Mouse (Mus musculus) midbrain, embryonic 13.5 days (tissue): ENCODE results near the gene Popdc2. TPM values are rescaled to one million over a fixed set of nuclear protein-coding genes. Genes with fewer than 3 reads are reported as not detected.

Experiments
- ATAC-seq: fragments of 200-750 bp; cut with Nextera tagmentation; 2 replicates; pipeline ENCODE4 v1.8.0; 2017; ENCODE audit warnings: mild to moderate bottlenecking, moderate TSS enrichment, moderate library complexity
- H3K27ac ChIP-seq: fragments of 300-500 bp; sonication (generic); 2 replicates; pipeline ENCODE4 v1.5.1; 2015; ENCODE audit warnings: inconsistent platforms, mild to moderate bottlenecking, moderate library complexity
- H3K27me3 ChIP-seq: fragments of 300-500 bp; sonication (generic); 2 replicates; pipeline ENCODE4 v1.6.1; 2015; ENCODE audit warnings: mild to moderate bottlenecking, inconsistent platforms
- H3K36me3 ChIP-seq: fragments of 300-500 bp; sonication (generic); 2 replicates; pipeline ENCODE4 v1.6.1; 2015; ENCODE audit warnings: mild to moderate bottlenecking, inconsistent platforms
- H3K4me1 ChIP-seq: fragments of 300-500 bp; sonication (generic); replicated peaks from 2 replicates; pipeline ENCODE4 v1.6.1; 2015; ENCODE audit warnings: inconsistent platforms
- H3K4me2 ChIP-seq: fragments of 300-500 bp; sonication (generic); replicated peaks from 2 replicates; pipeline ENCODE4 v1.6.1; 2015; ENCODE audit warnings: moderate library complexity, mild to moderate bottlenecking, inconsistent platforms
- H3K4me3 ChIP-seq: fragments of 300-500 bp; sonication (generic); replicated peaks from 2 replicates; pipeline ENCODE4 v1.5.1; 2015; ENCODE audit warnings: mild to moderate bottlenecking, inconsistent platforms
- H3K9ac ChIP-seq: fragments of 300-500 bp; sonication (generic); replicated peaks from 2 replicates; pipeline ENCODE4 v1.6.1; 2015; ENCODE audit warnings: mild to moderate bottlenecking, inconsistent platforms
- H3K9me3 ChIP-seq: fragments of 300-500 bp; sonication (generic); 2 replicates; pipeline ENCODE4 v1.6.1; 2016; ENCODE audit warnings: mild to moderate bottlenecking, inconsistent platforms
- WGBS: fragments of 180-500 bp; shearing (Covaris S2); methylation state at CpG from one replicate; pipeline ENCODE4 v1.1.7; 2015; 5-methylcytosine and 5-hydroxymethylcytosine counted together
- polyA plus RNA-seq: library from polyadenylated mRNA; unstranded; fragments of >200 nt; fragmentation: Nextera tagmentation; extraction: Ambion mirVana; gene quantifications from 2 replicates; pipeline ENCODE4 v1.2.1, GENCODE M21; 2015

Popdc2 gene
- polyA plus RNA-seq, 1 experiment from 2014 or later = 0.51 TPM

- H3K36me3 ChIP-seq = no peaks in the 10 kb centered on the region
- H3K4me2 ChIP-seq = no peak overlapping the region
- no peaks in the 10 kb centered on the region for H3K27me3 ChIP-seq
- H3K27ac ChIP-seq = no peak overlapping the region
- no peak for ATAC-seq
- H3K4me3 ChIP-seq = no peak overlapping the region
- H3K9ac ChIP-seq = no peak overlapping the region
- WGBS = 64% methylated on average over 3 of the region's 3 CpGs
- peaks cover 14% of the 10 kb centered on the region for H3K4me1 ChIP-seq
- no peaks in the 10 kb centered on the region for H3K9me3 ChIP-seq
Measured at GRCm38 (mm10) chr16:38379493-38379892, 17.5 kb downstream of the Popdc2 start.

DNA sequence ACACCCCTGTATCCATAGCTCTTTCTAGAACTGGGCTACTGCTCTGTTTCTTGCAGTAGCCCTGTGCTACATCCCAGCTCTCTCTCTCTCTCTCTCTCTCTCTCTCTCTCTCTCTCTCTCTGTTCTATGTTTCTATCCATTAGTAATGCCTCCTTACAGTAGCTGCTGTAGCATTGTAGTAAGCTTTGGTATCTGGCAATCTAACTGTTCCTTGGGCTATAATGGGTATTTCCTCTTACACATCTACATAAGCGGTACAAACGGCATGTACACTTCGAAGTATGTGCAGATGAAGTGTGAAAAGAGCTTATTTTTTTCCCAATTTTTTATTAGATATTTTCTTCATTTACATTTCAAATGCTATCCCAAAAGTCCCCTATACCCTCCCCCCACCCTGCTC, 17.9 kb downstream of the Popdc2 start:
- no peaks in the 10 kb centered on the region for H3K27me3 ChIP-seq
- no peak overlapping the region for H3K4me2 ChIP-seq
- H3K4me3 ChIP-seq = no peak overlapping the region
- H3K36me3 ChIP-seq = no peaks in the 10 kb centered on the region
- no peaks in the 10 kb centered on the region for H3K9me3 ChIP-seq
- WGBS = 91% methylated on average over 3 of the region's 3 CpGs
- ATAC-seq = no peak
- H3K4me1 ChIP-seq = peaks cover 14% of the 10 kb centered on the region
- H3K9ac ChIP-seq = no peak overlapping the region
- H3K27ac ChIP-seq = no peak overlapping the region

GRCm38 (mm10) chr16:38383683-38384082, 21.7 kb downstream of the Popdc2 start:
- ATAC-seq = no peak
- no peak overlapping the region for H3K9ac ChIP-seq
- H3K4me1 ChIP-seq = no peaks in the 10 kb centered on the region
- H3K4me3 ChIP-seq = no peak overlapping the region
- H3K4me2 ChIP-seq = no peak overlapping the region
- H3K27me3 ChIP-seq = no peaks in the 10 kb centered on the region
- no peaks in the 10 kb centered on the region for H3K9me3 ChIP-seq
- 82% methylated on average over 2 of the region's 2 CpGs for WGBS
- no peak overlapping the region for H3K27ac ChIP-seq
- no peaks in the 10 kb centered on the region for H3K36me3 ChIP-seq

GRCm38 (mm10) chr16:38385184-38385634, 23.2 kb downstream of the Popdc2 start:
- 89% methylated on average over 6 of the region's 6 CpGs for WGBS
- no peak overlapping the region for H3K4me2 ChIP-seq
- no peaks in the 10 kb centered on the region for H3K9me3 ChIP-seq
- no peak overlapping the region for H3K4me3 ChIP-seq
- no peaks in the 10 kb centered on the region for H3K4me1 ChIP-seq
- no peaks in the 10 kb centered on the region for H3K36me3 ChIP-seq
- ATAC-seq = no peak
- no peaks in the 10 kb centered on the region for H3K27me3 ChIP-seq
- no peak overlapping the region for H3K9ac ChIP-seq
- no peak overlapping the region for H3K27ac ChIP-seq

DNA sequence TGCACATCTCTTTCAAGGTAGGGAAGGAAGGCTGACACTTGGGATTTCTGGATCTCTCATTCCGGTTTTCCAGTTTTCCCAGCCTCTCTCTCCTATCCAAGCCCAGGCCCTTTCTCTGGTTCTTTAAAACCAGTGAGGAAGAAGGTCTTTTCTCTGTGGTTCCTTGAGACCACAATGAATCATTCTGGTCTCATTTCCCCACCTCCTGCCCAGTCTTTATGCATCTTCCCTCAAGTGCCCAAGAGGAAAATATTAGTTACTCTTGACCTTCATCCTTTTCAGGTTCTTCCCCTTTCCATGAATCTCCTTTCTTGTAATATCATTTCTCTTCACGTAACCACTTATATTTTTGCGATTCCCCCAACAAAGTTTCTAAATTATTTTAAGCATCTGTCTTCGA, 23.7 kb downstream of the Popdc2 start:
- Histone ChIP-seq H3K36me3 (no peaks in the 10 kb centered on the region), H3K9ac (no peak overlapping the region), H3K27me3 (no peaks in the 10 kb centered on the region), H3K4me3 (no peak overlapping the region), H3K4me2 (no peak overlapping the region), H3K9me3 (no peaks in the 10 kb centered on the region), H3K4me1 (no peaks in the 10 kb centered on the region), H3K27ac (no peak overlapping the region)
- WGBS = 96% methylated on average over 4 of the region's 4 CpGs
- no peak for ATAC-seq

DNA sequence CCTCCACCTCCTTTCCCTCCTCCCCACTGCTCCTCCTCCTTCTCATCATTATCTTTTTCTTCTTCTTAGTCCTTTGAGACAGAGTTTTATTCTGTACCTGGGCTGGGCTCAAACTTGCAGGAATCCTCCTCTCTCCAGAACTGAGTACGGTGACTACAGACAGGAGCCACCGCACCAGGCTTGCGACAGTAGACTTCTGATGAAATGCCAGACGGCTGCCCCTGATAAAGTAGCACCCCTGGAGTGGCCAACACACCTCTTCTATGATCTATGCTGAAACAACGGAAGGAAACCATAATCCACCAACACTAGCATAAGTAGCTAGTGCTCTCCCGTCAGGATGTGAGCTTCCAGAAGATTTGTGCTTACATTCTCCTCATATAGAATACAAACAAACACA, 25.4 kb downstream of the Popdc2 start:
- Histone ChIP-seq H3K27ac (no peak overlapping the region), H3K27me3 (no peaks in the 10 kb centered on the region), H3K4me1 (no peaks in the 10 kb centered on the region), H3K9ac (no peak overlapping the region), H3K9me3 (no peaks in the 10 kb centered on the region), H3K4me2 (no peak overlapping the region), H3K4me3 (no peak overlapping the region), H3K36me3 (no peaks in the 10 kb centered on the region)
- 89% methylated on average over 6 of the region's 6 CpGs for WGBS
- ATAC-seq = no peak

- H3K27me3 ChIP-seq = no peaks in the 10 kb centered on the region
- no peak overlapping the region for H3K4me3 ChIP-seq
- no peaks in the 10 kb centered on the region for H3K36me3 ChIP-seq
- H3K27ac ChIP-seq = no peak overlapping the region
- no peak overlapping the region for H3K4me2 ChIP-seq
- no peaks in the 10 kb centered on the region for H3K4me1 ChIP-seq
- no peak for ATAC-seq
- no peak overlapping the region for H3K9ac ChIP-seq
- WGBS = 79% methylated on average over 6 of the region's 6 CpGs
- no peaks in the 10 kb centered on the region for H3K9me3 ChIP-seq
Measured at GRCm38 (mm10) chr16:38388757-38389156, 26.7 kb downstream of the Popdc2 start.

GRCm38 (mm10) chr16:38389284-38389893, 27.4 kb downstream of the Popdc2 start:
- WGBS = 82% methylated on average over 8 of the region's 8 CpGs
- ATAC-seq = no peak

DNA sequence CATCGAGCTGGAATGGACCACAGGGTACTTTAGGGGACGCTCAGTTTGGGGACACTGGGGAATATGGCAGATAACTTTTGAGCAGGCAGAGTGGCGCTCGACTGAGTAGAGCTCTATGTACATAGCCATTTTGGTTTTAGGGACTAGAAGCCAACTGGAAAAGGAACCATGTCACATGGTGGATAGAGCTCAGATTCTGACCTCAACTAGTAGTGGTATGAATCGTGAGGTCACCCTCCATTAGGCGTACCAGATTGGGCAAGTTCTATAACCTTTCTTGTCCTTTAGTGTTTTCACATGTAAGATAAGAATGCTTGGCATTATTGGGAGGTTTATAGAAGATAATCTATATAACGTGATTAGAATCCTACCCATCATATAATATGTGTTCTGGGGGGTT, 28.3 kb downstream of the Popdc2 start:
- H3K27me3 ChIP-seq = no peaks in the 10 kb centered on the region
- ATAC-seq = no peak
- 93% methylated on average over 7 of the region's 7 CpGs for WGBS

More at GRCm38 (mm10) chr16:38389284-38389893, 27.4 kb downstream of the Popdc2 start:
- H3K36me3 ChIP-seq = no peaks in the 10 kb centered on the region
- H3K27ac ChIP-seq = no peak overlapping the region
- H3K9me3 ChIP-seq = no peaks in the 10 kb centered on the region
- no peak overlapping the region for H3K4me3 ChIP-seq
- H3K27me3 ChIP-seq = no peaks in the 10 kb centered on the region
- no peak overlapping the region for H3K4me2 ChIP-seq
- H3K9ac ChIP-seq = no peak overlapping the region
- no peaks in the 10 kb centered on the region for H3K4me1 ChIP-seq

DNA sequence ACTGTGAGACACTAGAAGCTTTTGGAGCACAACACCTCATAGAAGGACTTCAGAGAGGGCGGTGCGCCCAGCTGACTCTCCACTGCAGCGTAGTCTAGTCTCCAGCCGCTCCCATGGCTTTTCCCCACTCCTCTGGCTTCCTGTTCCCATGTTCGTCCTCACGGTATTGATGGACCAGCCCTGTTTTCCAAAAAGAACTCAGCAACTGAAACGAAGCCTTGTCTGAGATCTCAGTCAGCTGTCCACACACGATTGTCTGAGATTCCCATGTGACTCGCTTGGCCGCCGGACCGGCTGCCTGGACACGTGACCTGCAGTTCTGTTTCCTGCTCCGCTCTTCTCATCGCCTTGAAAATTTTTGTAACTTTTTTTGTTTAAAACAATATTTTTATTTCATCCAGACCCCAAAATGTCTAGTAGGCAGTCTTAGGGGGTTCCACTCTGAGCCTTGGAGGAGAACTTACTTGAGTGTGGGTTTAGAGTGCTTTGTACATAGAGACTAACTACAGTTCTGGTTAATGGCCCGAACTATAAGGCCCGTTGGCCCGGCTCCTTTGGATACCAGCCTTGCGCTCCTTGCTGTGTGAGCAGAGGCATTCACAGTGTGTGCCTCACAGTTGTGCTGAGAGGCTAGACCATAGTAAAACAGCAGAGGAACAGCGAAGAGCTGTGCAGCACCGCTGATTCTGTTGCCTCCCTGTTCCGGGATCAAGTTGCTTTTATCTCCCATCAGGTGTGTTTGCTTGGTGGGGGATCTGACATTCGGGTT, 30.3 kb downstream of the Popdc2 start:
- no peak overlapping the region for H3K9ac ChIP-seq
- H3K36me3 ChIP-seq = no peaks in the 10 kb centered on the region
- no peak overlapping the region for H3K4me3 ChIP-seq
- no peaks in the 10 kb centered on the region for H3K4me1 ChIP-seq
- no peaks in the 10 kb centered on the region for H3K9me3 ChIP-seq
- no peaks in the 10 kb centered on the region for H3K27me3 ChIP-seq
- H3K27ac ChIP-seq = no peak overlapping the region
- WGBS = 85% methylated on average over 23 of the region's 23 CpGs
- no peak for ATAC-seq
- H3K4me2 ChIP-seq = no peak overlapping the region

More for the DNA sequence above, 28.3 kb downstream of the Popdc2 start:
- no peaks in the 10 kb centered on the region for H3K36me3 ChIP-seq
- no peak overlapping the region for H3K9ac ChIP-seq
- H3K9me3 ChIP-seq = no peaks in the 10 kb centered on the region
- no peak overlapping the region for H3K4me2 ChIP-seq
- H3K4me1 ChIP-seq = no peaks in the 10 kb centered on the region
- no peak overlapping the region for H3K4me3 ChIP-seq
- H3K27ac ChIP-seq = no peak overlapping the region

DNA sequence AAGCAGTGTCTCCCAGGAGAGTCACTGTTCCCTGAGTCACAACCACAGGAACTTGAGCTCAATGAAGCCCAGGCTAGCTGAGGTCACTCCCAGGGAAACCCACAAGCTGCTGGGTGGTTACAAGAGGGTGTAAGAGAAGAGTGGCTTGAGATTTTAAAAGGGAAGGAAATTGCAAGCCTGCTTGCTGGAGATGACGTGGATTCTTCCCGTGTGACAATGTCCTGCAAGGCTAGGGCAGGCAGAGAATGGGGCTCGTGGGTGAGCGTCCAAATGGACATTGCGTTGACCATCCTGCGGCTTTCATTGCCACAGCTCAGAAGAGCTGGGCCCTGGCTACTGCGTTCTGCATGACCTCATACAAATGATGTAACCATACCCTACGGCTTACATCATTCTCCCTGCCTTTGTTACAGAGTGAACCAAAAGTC, 32.2 kb downstream of the Popdc2 start:
- Histone ChIP-seq H3K9ac (no peak overlapping the region), H3K4me1 (peaks cover 2% of the 10 kb centered on the region), H3K4me2 (no peak overlapping the region), H3K36me3 (no peaks in the 10 kb centered on the region), H3K27ac (no peak overlapping the region), H3K9me3 (no peaks in the 10 kb centered on the region), H3K4me3 (no peak overlapping the region), H3K27me3 (no peaks in the 10 kb centered on the region)
- WGBS = 88% methylated on average over 8 of the region's 8 CpGs
- ATAC-seq = no peak

DNA sequence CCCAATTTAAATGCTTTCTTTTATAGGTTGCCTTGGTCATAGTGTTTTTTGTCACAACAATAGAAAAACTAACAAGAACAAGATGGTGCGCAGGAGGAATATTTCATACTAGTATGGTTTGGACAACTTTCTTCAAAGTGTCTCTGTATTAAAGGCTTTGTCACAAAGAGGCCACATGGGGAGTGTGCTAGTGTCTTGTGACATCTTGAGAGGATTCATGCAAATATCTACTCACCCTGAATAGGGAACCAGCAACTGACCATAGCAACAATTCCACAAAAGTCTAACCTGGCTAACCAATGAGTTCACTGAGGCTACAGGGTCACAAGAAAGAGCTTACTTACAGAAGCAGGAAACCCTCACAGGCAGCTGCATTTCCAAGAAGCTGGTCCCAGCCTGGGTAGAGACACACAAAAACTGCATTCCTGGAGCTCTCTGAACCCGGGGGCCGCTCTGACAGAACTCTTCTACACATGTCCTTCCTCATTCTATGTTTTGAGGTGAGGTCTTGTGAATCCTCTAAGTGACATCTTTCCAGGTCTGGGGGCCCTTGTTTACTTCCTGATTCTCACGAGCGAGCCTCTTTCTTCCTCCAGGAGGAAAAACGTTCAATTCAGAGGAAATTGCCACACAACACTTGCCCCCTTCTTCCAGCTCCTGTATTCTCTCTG, 33.2 kb downstream of the Popdc2 start:
- WGBS = 76% methylated on average over 6 of the region's 6 CpGs
- Histone ChIP-seq H3K36me3 (no peaks in the 10 kb centered on the region), H3K4me1 (peaks cover 12% of the 10 kb centered on the region), H3K4me2 (no peak overlapping the region), H3K27ac (no peak overlapping the region), H3K9me3 (no peaks in the 10 kb centered on the region), H3K4me3 (no peak overlapping the region), H3K27me3 (no peaks in the 10 kb centered on the region), H3K9ac (no peak overlapping the region)
- no peak for ATAC-seq
